Mouse (Mus musculus) lung, adult 2 months (tissue): ENCODE measurements at regions not wholly inside any gene's neighbourhood (a gene's known extent, or its start where the extent isn't known, plus 50 kb on each side); places are given as distances from the start of the nearest gene placed in this dataset.

ENCODE experiments used
- DNase-seq: peaks from one replicate; pipeline ENCODE4 v3.0.0; 2022
- H3K4me1 ChIP-seq: fragments of 200-500 bp; 2 replicates; pipeline ENCODE4 v1.6.1; 2011; ENCODE audit warnings: low read length; ENCODE audit not compliant: control insufficient read depth, insufficient read depth
- H3K4me3 ChIP-seq: fragments of 200-500 bp; replicated peaks from 2 replicates; pipeline ENCODE3; 2011; ENCODE audit warnings: low read depth, mild to moderate bottlenecking, control low read depth, low read length; ENCODE audit errors: extremely low read depth
- CTCF ChIP-seq: fragments of 200-500 bp; IDR thresholded peaks from 2 replicates; pipeline ENCODE4 v1.5.1; 2011; ENCODE audit warnings: mild to moderate bottlenecking, low read length, control low read depth; ENCODE audit not compliant: insufficient read depth
- POLR2A ChIP-seq: fragments of 200-500 bp; IDR thresholded peaks from 2 replicates; pipeline ENCODE4 v1.6.1; 2011; ENCODE audit warnings: low read depth, mild to moderate bottlenecking, control low read depth, low read length, borderline replicate concordance; ENCODE audit errors: extremely low read depth
- WGBS: fragments of 180-500 bp; shearing (Covaris S2); methylation state at CpG from one replicate; pipeline ENCODE4 v1.1.7; 2018; 5-methylcytosine and 5-hydroxymethylcytosine counted together

- Histone ChIP-seq H3K4me1 (no peaks in the 10 kb centered on the region), H3K4me3 (no peak overlapping the region)
- TF ChIP-seq POLR2A (no peak), CTCF (peak; percentile 30; the same call in 1 of the 2 replicates)
- DNase-seq: no peak
- 37% methylated on average over 3 of the region's 3 CpGs for WGBS
Observed at GRCm38 (mm10) chr13:113429615-113430014, 136.7 kb downstream of the BC067074 start.
